Mouse (Mus musculus): ENCODE results near the gene Mief1.

The Mief1 gene

GRCm38 (mm10) chr15:80228071-80228800 lies 5.6 kb upstream of the Mief1 start:
- no peak for DNase-seq (ENCODE audit: low read depth, low spot score)

GRCm38 (mm10) chr15:80232331-80232730 lies 1.5 kb upstream of the Mief1 start:
- no peak for DNase-seq (ENCODE audit: low read depth, low spot score)

- DNase-seq (ENCODE audit: low read depth, low spot score): no peak
Measured at GRCm38 (mm10) chr15:80233053-80233452, 765 bp upstream of the Mief1 start.

DNA sequence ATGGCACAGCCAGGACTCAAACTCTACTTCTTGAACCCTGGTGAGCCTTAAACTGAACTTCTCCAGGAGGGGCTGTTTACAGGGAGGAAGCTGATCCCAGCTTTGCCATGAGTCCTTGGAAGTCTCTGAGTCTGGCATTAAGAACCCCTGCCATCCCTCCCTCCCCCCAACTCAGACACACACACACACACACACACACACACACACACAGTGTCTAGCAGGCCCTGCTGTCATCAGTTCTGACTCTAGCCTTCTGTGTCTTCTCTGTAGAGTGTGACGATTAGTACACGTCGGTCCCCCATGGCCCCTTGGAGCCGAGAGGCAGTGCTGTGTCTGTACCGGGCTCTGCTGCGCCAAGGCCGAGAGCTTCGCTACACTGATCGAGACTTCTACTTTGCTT lies 1.7 kb downstream of the Mief1 start, which contains the start of gene AC140267.1:
TSS of gene AC140267.1 (plus strand) at position 301 of the 400 bp plus-strand sequence.
- DNase-seq (ENCODE audit: low read depth, low spot score): no peak

- DNase-seq (ENCODE audit: low read depth, low spot score): no peak
Measured at GRCm38 (mm10) chr15:80248135-80248534, 14.3 kb downstream of the Mief1 start.

GRCm38 (mm10) chr15:80248596-80248995 lies 14.8 kb downstream of the Mief1 start:
- no peak for DNase-seq (ENCODE audit: low read depth, low spot score)

DNA sequence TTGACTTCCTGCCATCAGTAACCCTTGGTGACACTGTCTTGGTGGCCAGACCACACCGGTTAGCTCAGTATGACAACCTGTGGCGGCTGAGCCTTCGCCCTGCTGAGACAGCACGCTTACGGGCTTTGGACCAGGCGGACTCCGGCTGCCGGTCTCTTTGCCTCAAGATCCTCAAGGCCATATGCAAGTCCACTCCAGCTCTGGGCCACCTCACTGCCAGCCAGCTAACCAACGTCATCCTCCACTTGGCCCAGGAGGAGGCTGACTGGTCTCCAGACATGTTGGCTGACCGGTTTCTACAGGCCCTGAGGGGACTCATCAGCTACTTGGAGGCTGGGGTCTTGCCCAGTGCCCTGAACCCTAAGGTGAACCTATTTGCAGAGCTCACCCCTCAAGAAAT lies 15.9 kb downstream of the Mief1 start:
- DNase-seq (ENCODE audit: low read depth, low spot score): no peak

DNA sequence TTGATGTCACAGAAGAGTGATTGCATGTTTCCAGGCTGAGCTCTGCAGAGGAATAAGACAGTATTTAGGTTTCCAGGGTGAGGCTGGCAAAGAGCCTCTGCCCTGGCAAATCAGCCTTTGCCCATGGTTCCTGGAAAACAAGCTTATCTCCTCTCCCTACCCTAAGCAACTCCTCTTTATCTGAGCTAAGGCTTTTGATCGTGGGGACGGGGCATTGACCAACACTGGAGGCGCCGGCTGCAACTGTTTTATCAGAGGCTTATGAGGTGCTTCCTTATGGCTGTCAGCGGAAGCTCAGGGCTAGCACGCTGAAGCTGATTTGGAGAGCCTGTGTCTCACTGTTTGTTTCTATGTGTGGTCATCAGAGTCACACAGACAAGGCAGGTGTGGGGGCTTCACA lies 16.8 kb downstream of the Mief1 start:
- no peak for DNase-seq (ENCODE audit: low read depth, low spot score)

- DNase-seq (ENCODE audit: low read depth, low spot score): no peak
Measured at GRCm38 (mm10) chr15:80253530-80253929, 19.7 kb downstream of the Mief1 start.

DNA sequence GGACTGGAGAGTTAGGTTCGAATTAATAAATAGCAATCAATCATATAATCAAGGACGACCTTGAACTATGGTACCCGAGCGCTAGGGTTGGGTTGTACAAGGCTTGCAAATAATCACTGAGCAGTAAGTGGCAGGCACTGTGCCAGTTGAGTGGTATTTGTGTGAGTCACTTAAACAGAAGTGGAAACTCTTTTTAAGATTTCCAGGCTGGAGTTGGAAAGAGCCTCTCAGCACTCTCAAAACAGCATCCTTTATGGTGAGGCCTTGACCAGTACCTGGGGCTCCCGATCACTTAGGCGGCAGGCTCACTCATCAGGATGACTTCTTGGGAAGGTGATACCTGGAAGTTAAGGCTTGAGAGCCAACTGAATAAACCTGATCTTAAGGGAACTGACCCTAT lies 20.4 kb downstream of the Mief1 start:
- DNase-seq (ENCODE audit: low read depth, low spot score): no peak

- DNase-seq (ENCODE audit: low read depth, low spot score): peak; percentile 98
Measured at GRCm38 (mm10) chr15:80254847-80255645, 21.2 kb downstream of the Mief1 start, which contains the start of gene Atf4. Atf4 (plus strand) TSS chr15:80255184.

GRCm38 (mm10) chr15:80255646-80256121 lies 21.9 kb downstream of the Mief1 start:
- DNase-seq (ENCODE audit: low read depth, low spot score): peak; percentile 64

DNA sequence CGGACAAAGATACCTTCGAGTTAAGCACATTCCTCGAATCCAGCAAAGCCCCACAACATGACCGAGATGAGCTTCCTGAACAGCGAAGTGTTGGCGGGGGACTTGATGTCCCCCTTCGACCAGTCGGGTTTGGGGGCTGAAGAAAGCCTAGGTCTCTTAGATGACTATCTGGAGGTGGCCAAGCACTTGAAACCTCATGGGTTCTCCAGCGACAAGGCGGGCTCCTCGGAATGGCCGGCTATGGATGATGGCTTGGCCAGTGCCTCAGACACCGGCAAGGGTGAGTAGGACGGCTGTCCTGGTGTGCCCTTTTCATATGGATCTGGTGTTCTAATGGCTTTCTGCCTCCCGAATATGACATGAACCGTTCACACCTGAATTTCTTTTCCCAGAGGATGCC lies 22.4 kb downstream of the Mief1 start:
- DNase-seq (ENCODE audit: low read depth, low spot score): no peak

GRCm38 (mm10) chr15:80256656-80257601 lies 23.1 kb downstream of the Mief1 start:
- no peak for DNase-seq (ENCODE audit: low read depth, low spot score)

DNA sequence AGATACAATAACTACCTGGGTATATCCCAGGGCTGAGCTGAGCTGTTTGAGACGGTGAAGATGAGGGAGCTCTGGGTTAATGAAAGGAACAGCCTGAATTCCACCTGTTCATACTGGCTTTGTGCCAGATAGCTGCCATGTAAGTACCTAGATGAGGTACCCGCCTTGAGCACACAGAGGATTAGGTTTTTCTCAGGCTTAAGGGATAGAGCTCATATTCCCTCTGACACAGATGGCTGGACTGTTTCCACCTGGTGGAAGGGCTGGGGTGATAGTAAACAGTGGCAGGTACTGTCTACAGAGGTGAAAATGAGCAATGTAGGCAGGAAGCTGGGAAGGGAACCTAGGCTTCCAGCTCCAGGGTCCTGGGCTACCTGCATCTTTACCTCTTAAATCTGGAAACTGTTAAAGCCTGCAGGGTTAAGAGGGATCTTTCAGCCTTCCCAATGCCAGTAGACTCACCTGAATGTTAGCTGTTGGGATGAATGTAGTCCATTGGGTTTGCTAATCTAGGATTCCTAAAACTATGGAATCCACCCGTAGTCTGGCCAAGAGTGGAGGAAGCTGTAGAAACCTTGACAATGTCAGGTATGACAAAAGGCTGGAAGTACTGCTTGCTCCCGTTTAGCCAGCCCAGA lies 23.9 kb downstream of the Mief1 start:
- no peak for DNase-seq (ENCODE audit: low read depth, low spot score)

DNA sequence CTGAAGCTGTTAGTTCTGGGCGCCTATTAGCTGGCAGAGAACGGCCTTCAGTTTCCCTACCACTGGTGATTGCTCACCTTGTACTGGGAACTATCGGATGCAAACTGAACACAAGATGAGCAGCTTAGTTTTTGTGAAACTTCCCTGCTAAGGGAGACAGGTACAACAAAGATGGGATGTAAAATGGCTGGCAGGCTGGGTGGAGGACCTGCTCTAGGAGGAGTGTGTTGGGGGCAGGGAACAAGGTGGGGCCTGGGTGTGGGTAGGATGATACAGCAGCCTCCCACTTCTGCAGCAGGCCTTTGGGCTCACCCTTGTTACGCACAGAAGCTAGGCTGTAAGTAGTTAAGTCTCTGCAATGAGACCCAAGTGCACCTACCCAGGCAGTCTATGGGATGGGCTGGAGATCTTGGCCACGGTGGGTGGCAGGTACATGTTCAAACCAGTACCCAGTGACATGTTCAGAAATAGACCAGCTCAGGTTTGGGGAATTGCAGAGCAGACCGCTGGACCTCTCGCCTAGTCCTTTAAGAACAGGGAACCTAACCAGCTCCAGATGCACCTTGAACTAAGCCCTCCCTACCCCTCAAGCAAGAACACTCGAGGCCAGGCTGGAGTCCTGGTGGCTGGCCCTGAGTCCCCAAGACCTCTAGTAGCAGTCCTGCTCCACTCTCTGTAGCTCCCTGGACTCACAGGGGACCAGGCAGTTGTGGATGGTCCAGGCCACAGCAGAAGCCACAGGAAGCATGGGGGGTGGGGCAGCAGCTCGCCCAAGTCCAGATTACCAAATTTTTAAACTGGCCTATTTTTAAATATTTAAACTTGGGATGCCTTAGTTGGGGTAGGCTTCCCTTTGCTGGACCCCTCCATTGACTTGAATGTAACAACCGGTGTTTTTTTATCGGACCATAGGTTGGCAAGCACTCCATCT lies 24.7 kb downstream of the Mief1 start:
- no peak for DNase-seq (ENCODE audit: low read depth, low spot score)

- no peak for DNase-seq (ENCODE audit: low read depth, low spot score)
Measured at GRCm38 (mm10) chr15:80259406-80260045, 25.7 kb downstream of the Mief1 start.

GRCm38 (mm10) chr15:80260677-80261076 lies 26.9 kb downstream of the Mief1 start:
- peak; percentile 74 for DNase-seq (ENCODE audit: low read depth, low spot score)

DNA sequence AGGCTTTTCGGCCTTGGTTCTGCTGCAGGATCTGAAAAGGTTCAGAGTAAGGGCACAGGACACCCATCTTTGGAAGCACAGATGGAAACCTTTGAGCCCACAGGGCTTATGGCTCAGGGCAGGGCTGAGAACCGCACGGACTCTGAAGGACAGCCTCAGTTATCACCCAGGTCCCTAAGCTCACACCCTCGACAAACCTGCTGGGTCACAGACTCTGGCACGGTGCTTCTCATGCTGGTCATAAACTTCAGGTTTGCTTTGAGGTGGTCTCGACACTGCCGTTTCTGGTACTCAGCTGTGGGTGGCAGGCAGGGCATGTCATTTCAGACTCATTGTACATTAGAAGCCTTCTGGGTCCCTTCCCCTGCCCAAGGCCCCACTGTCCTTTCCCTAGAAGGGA lies 27.3 kb downstream of the Mief1 start:
- no peak for DNase-seq (ENCODE audit: low read depth, low spot score)

Data from embryo, embryonic 11.5 days (tissue).